Mouse (Mus musculus): ENCODE data around the gene Mmrn1.

DNA sequence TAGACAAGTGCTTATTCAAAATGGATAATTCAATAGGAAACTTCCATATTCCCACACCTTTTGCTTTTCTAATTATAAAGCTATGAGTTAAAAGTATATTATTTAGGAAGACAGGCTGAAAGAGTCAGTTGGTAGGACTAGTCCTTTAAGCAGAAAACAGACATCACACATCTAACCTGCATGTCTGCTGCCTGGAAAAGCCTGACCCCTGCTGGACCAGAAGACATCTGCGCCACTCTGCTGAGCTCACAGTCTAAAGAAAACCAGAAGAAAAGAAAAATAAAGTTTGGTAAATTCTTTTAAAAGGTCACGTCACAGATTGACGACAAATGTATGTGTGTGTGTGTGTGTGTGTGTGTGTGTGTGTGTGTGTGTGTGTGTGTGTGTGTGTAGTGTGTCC lies 25.6 kb downstream of the Mmrn1 start:
- TF ChIP-seq CTCF (IDR thresholded peaks at IDR 0.05; ENCODE audit: extremely low read depth, insufficient read depth, insufficient read length, insufficient replicate concordance), result peak; percentile 29; the same call in 1 of the 2 replicates
- no peak for TF ChIP-seq POLR2A (IDR thresholded peaks at IDR 0.05; ENCODE audit: low read depth, low read length)

Measured in spleen, adult 2 months (tissue).